Comparison of ENCODE assay signal across 16 mouse cellular contexts in the genomic region with DNA sequence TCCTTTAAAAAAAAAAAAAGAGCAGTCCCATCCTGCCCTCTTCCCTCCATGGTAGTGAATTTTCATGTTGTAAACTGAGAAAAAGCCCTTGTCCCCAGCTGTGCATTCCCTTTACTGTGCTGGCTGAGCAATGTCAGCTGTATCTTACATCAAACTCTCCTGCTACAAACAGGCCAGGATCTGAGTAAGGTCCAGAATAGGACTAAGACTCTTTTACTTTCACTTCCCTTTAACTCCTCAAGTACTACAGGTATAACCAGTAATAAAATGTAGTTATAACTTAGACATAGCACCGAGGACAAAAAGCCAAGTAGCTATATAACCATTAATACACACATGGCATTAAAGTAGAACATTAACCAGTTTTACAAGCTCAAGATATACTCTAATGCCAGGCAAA. TPM values are rescaled to one million over a fixed set of nuclear protein-coding genes. Genes with fewer than 3 reads are reported as not detected.
DNase-seq lines count a peak whose midpoint lies in the region; ATAC-seq and TF ChIP-seq lines count a peak whose summit lies in the region.
"Had no signal": no experiment of that assay in that cellular context is flagged by ENCODE, and none has a peak within 500 bp of the region (broad histone marks: within the 10 kb centered on the region; RNA-seq: fewer than 3 reads in every experiment).

No protein-coding gene starts in this region.

- no peak for ATAC-seq in liver, embryonic 14.5 days (ENCODE audit: insufficient read depth)
- ATAC-seq in hindbrain, embryonic 12.5 days (ENCODE audit: low FRiP score) = no peak
- ATAC-seq: forebrain, embryonic 16.5 days had no signal

- no peak overlapping the region for H3K9ac ChIP-seq in liver, embryonic 14.5 days (replicated peaks)
- no peak overlapping the region for H3K9ac ChIP-seq in hindbrain, embryonic 12.5 days

- no peaks in the 10 kb centered on the region for H3K27me3 ChIP-seq in liver, embryonic 14.5 days (ENCODE audit: control insufficient read depth, insufficient read depth, low read length)
- H3K27me3 ChIP-seq in splenic B cell, adult 2 months (ENCODE audit: control insufficient read depth, insufficient read depth, low read length, poor library complexity, severe bottlenecking) = no peaks in the 10 kb centered on the region
- no peaks in the 10 kb centered on the region for H3K27me3 ChIP-seq in hindbrain, embryonic 12.5 days

- peak overlapping the region; percentile 30 for H3K4me2 ChIP-seq in liver, embryonic 14.5 days (ENCODE audit: low read depth)
- no peak overlapping the region for H3K4me2 ChIP-seq in hindbrain, embryonic 12.5 days (replicated peaks)

- no peak for TF ChIP-seq EP300 in liver, embryonic 14.5 days (IDR thresholded peaks at IDR 0.05; ENCODE audit: low read depth)

- no peak for DNase-seq in gastrocnemius, adult 2 months
- DNase-seq in gastrocnemius, postnatal 36 days = no peak
- DNase-seq in lung, postnatal 36 days = peak; percentile 31
- DNase-seq in lung, postnatal 4 days = no peak
- no peak for DNase-seq in liver, embryonic 14.5 days (ENCODE audit: low read depth in 3 of 3, low spot score in 3 of 3)
- peak; percentile 69 for DNase-seq in splenic B cell, adult 2 months (ENCODE audit: low read depth, low spot score)
- DNase-seq in layer of hippocampus, adult 9-11 months = no peak
- DNase-seq: cerebellum, postnatal 14 days; kidney, adult 18-20 months; kidney, postnatal 36 days; lung, postnatal 14 days; midbrain, embryonic 14.5 days; right cerebral cortex, postnatal 25 days; thymus, postnatal 14 days had no signal

- peak overlapping the region; percentile 24 for H3K27ac ChIP-seq in gastrocnemius, adult 2 months
- peak overlapping the region; percentile 41; the same call in 1 of the 2 replicates for H3K27ac ChIP-seq in liver, embryonic 14.5 days
- no peak overlapping the region for H3K27ac ChIP-seq in hindbrain, embryonic 12.5 days

- TF ChIP-seq CTCF in gastrocnemius, adult 2 months (IDR thresholded peaks at IDR 0.05) = no peak
- TF ChIP-seq CTCF in liver, embryonic 14.5 days (IDR thresholded peaks at IDR 0.05; ENCODE audit: low read depth) = no peak

- H3K4me1 ChIP-seq in liver, embryonic 14.5 days (replicated peaks; ENCODE audit: control insufficient read depth in 2 of 2, insufficient read depth in 2 of 2, low read length in 1 of 2) = peaks cover 50 to 61% of the 10 kb centered on the region in 2 experiments
- H3K4me1 ChIP-seq in hindbrain, embryonic 12.5 days = no peaks in the 10 kb centered on the region

- H3K9me3 ChIP-seq in liver, embryonic 14.5 days (ENCODE audit: control insufficient read depth, low read length) = no peaks in the 10 kb centered on the region
- no peaks in the 10 kb centered on the region for H3K9me3 ChIP-seq in hindbrain, embryonic 12.5 days (replicated peaks)

- H3K4me3 ChIP-seq in gastrocnemius, adult 2 months = no peak overlapping the region
- no peak overlapping the region for H3K4me3 ChIP-seq in liver, embryonic 14.5 days (ENCODE audit: insufficient read depth in 1 of 2, low read depth in 2 of 2, low read length in 2 of 2)
- no peak overlapping the region for H3K4me3 ChIP-seq in hindbrain, embryonic 12.5 days

- intact Hi-C loops in gastrocnemius, adult 2 months (cut with DNase I) = no loop called here
- intact Hi-C loops in gastrocnemius, postnatal 36 days (cut with DNase I) = no loop called here

- 80% methylated on average over 1 of the region's 1 CpGs for WGBS in liver, embryonic 14.5 days (ENCODE audit: insufficient replicate concordance)
- WGBS in hindbrain, embryonic 12.5 days = 97% methylated on average over 1 of the region's 1 CpGs

- peaks cover 21% of the 10 kb centered on the region for H3K36me3 ChIP-seq in liver, embryonic 14.5 days (replicated peaks; ENCODE audit: control insufficient read depth, insufficient read depth, low read depth)
- peaks cover 8% of the 10 kb centered on the region for H3K36me3 ChIP-seq in splenic B cell, adult 2 months (ENCODE audit: control insufficient read depth, insufficient read depth, low read length, poor library complexity, severe bottlenecking)
- no peaks in the 10 kb centered on the region for H3K36me3 ChIP-seq in hindbrain, embryonic 12.5 days

RNA-seq across cellular contexts. Expression of a gene that starts 18.4 kb away (rescaled TPM):
- total RNA-seq in gastrocnemius, adult 2 months (2021) = 100 to 1,000 TPM; 134 to 136 TPM
- total RNA-seq in gastrocnemius, postnatal 36 days (2021) = 100 to 1,000 TPM in 1 of 2 experiments, 10 to 100 TPM in 1; 94.8 to 111 TPM
- 66.9 and 70.0 TPM in 2 replicates for polyA plus RNA-seq in liver, embryonic 14.5 days (2012; rRNA removed)
- polyA plus RNA-seq in liver, embryonic 14.5 days (2014; fragmentation: Nextera tagmentation; extraction: Ambion mirVana) = 95.9 and 109 TPM in 2 replicates
- 179 and 189 TPM in 2 replicates for polyA plus RNA-seq in hindbrain, embryonic 12.5 days (2016; fragmentation: Nextera tagmentation; extraction: Ambion mirVana)

RNA-seq across cellular contexts. Expression of a gene that starts 55.2 kb away (rescaled TPM):
- 1 to 10 TPM; 6.0 to 7.9 TPM for total RNA-seq in gastrocnemius, adult 2 months (2021)
- 1 to 10 TPM; 5.1 to 6.1 TPM for total RNA-seq in gastrocnemius, postnatal 36 days (2021)
- 5.9 and 10.5 TPM in 2 replicates for polyA plus RNA-seq in liver, embryonic 14.5 days (2012; rRNA removed)
- 19.2 and 20.9 TPM in 2 replicates for polyA plus RNA-seq in liver, embryonic 14.5 days (2014; fragmentation: Nextera tagmentation; extraction: Ambion mirVana)
- 33.0 and 33.7 TPM in 2 replicates for polyA plus RNA-seq in hindbrain, embryonic 12.5 days (2016; fragmentation: Nextera tagmentation; extraction: Ambion mirVana)

RNA-seq across cellular contexts. Expression of a gene that starts 55.3 kb away (rescaled TPM):
- 100 to 1,000 TPM in 1 of 2 experiments, 10 to 100 TPM in 1; 84.0 to 115 TPM for total RNA-seq in gastrocnemius, adult 2 months (2021)
- total RNA-seq in gastrocnemius, postnatal 36 days (2021) = 10 to 100 TPM; 75.0 to 79.6 TPM
- polyA plus RNA-seq in liver, embryonic 14.5 days (2012; rRNA removed) = 26.9 and 33.1 TPM in 2 replicates
- 94.2 and 98.4 TPM in 2 replicates for polyA plus RNA-seq in liver, embryonic 14.5 days (2014; fragmentation: Nextera tagmentation; extraction: Ambion mirVana)
- polyA plus RNA-seq in hindbrain, embryonic 12.5 days (2016; fragmentation: Nextera tagmentation; extraction: Ambion mirVana) = 89.6 and 90.0 TPM in 2 replicates

Comparison
In these comparisons a context has a peak if more than half of its experiments do, and no peak if none do; other contexts are left out.
1. DNase-seq: peak in lung, postnatal 36 days (single experiment) and splenic B cell, adult 2 months (single experiment); none in gastrocnemius, adult 2 months (single experiment), gastrocnemius, postnatal 36 days (0 of 2), lung, postnatal 4 days (0 of 2), liver, embryonic 14.5 days (0 of 3) and layer of hippocampus, adult 9-11 months (single experiment).